Mouse (Mus musculus): ENCODE data around the gene Gm3164. TPM values are rescaled to one million over a fixed set of nuclear protein-coding genes. Genes with fewer than 3 reads are reported as not detected.
"Not testable (repeated sequence)": the region's sequence is repeated elsewhere in the genome, so short reads cannot be mapped to it uniquely, and the experiment has no call there.

The Gm3164 gene
- total and polyA plus RNA-seq, 3 experiments: not detected

DNA sequence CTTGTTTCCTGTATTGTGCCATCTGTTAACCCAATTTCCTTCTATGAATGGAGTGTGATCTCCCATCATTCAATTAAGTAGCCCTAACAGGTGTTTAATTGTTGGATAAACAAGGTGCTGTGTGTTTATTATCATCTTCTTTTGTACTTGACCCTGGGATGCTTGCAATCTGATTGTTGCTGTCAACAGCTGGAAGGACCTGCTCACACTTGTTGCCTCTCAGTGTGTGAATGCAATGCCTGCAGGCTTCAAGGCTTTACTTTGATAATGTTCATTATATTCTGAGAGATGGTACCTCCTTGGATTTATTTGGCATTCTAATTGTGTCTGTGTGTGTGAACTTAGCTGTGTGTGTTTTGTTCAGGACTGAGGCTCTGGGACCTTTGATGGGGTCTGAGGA, 16.6 kb upstream of the Gm3164 start:
- not testable (repeated sequence) for H3K9me3 ChIP-seq (replicated peaks; ENCODE audit: insufficient read depth, low read length); H3K27ac ChIP-seq (ENCODE audit: control insufficient read depth, low read depth, low read length); H3K4me3 ChIP-seq (ENCODE audit: control insufficient read depth in 1 of 2, insufficient read depth in 1 of 2, low read depth in 2 of 2, low read length in 2 of 2); H3K36me3 ChIP-seq (ENCODE audit: control insufficient read depth in 1 of 2, insufficient read depth in 2 of 2, low read length in 2 of 2); H3K27me3 ChIP-seq (ENCODE audit: control insufficient read depth in 1 of 2, insufficient read depth in 2 of 2, low read length in 2 of 2); DNase-seq (ENCODE audit: low read depth, low spot score); H3K9ac ChIP-seq (ENCODE audit: control insufficient read depth, low read depth, low read length, poor library complexity, severe bottlenecking); H3K79me2 ChIP-seq (ENCODE audit: control insufficient read depth, insufficient read depth, low read length, poor library complexity); H3K4me1 ChIP-seq (ENCODE audit: control insufficient read depth in 1 of 2, insufficient read depth in 2 of 2, low read length in 2 of 2)

DNA sequence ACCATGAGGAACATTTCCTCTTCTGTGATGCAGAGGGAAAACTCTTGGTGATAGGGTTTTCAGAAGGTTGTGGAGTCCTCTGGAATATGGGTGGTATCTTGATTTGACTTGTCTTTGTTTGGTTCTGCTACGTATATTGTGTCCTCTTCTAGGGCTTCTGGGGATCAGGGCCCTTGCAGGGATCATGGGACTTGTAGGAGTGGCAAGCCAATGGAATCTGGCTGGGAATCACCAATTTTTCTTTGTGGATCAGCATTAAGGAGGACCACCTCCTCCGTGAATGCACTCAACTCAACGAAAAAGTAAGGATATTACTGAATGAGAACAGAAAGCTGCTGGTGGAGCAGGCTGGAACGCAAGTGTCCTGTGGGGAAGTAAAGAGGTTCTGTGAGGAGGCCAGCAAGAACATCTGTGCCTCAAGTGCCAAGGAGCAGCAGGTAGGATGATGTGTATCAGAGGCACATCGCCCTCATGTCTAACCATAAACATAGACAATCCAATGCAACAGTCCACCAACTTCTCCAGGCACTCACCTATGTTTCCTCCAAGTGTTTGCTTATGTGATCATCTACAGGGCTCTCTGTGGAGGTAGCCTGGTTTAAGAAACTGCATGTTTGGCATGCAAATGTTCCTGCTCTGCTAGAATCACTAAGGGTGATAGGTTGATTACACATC, 15.0 kb upstream of the Gm3164 start:
- H3K4me3 ChIP-seq (ENCODE audit: control insufficient read depth in 1 of 2, insufficient read depth in 1 of 2, low read depth in 2 of 2, low read length in 2 of 2); H3K79me2 ChIP-seq (ENCODE audit: control insufficient read depth, insufficient read depth, low read length, poor library complexity); H3K9ac ChIP-seq (ENCODE audit: control insufficient read depth, low read depth, low read length, poor library complexity, severe bottlenecking); H3K27ac ChIP-seq (ENCODE audit: control insufficient read depth, low read depth, low read length); DNase-seq (ENCODE audit: low read depth, low spot score); H3K9me3 ChIP-seq (replicated peaks; ENCODE audit: insufficient read depth, low read length); H3K4me1 ChIP-seq (ENCODE audit: control insufficient read depth in 1 of 2, insufficient read depth in 2 of 2, low read length in 2 of 2); H3K27me3 ChIP-seq (ENCODE audit: control insufficient read depth in 1 of 2, insufficient read depth in 2 of 2, low read length in 2 of 2); H3K36me3 ChIP-seq (ENCODE audit: control insufficient read depth in 1 of 2, insufficient read depth in 2 of 2, low read length in 2 of 2): not testable (repeated sequence)

DNA sequence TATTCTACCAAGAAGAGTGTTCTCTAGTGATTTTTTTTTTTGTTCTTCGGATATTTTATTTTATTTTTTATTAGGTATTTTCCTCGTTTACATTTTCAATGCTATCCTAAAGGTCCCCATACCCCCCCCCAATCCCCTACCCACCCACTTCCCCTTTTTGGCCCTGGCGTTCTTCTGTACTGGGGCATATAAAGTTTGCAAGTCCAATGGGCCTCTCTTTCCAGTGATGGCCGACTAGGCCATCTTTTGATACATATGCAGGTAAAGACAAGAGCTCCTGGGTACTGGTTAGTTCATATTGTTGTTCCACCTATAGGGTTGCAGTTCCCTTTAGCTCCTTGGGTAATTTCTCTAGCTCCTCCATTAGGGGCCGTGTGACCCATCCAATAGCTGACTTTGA, 14.0 kb upstream of the Gm3164 start:
- not testable (repeated sequence) for H3K9ac ChIP-seq (ENCODE audit: control insufficient read depth, low read depth, low read length, poor library complexity, severe bottlenecking); H3K36me3 ChIP-seq (ENCODE audit: control insufficient read depth in 1 of 2, insufficient read depth in 2 of 2, low read length in 2 of 2); H3K79me2 ChIP-seq (ENCODE audit: control insufficient read depth, insufficient read depth, low read length, poor library complexity); H3K27ac ChIP-seq (ENCODE audit: control insufficient read depth, low read depth, low read length); DNase-seq (ENCODE audit: low read depth, low spot score); H3K9me3 ChIP-seq (replicated peaks; ENCODE audit: insufficient read depth, low read length); H3K4me3 ChIP-seq (ENCODE audit: control insufficient read depth in 1 of 2, insufficient read depth in 1 of 2, low read depth in 2 of 2, low read length in 2 of 2); H3K27me3 ChIP-seq (ENCODE audit: control insufficient read depth in 1 of 2, insufficient read depth in 2 of 2, low read length in 2 of 2); H3K4me1 ChIP-seq (ENCODE audit: control insufficient read depth in 1 of 2, insufficient read depth in 2 of 2, low read length in 2 of 2)

- not testable (repeated sequence) for H3K9ac ChIP-seq (ENCODE audit: control insufficient read depth, low read depth, low read length, poor library complexity, severe bottlenecking); H3K4me1 ChIP-seq (ENCODE audit: control insufficient read depth in 1 of 2, insufficient read depth in 2 of 2, low read length in 2 of 2); H3K79me2 ChIP-seq (ENCODE audit: control insufficient read depth, insufficient read depth, low read length, poor library complexity); H3K27me3 ChIP-seq (ENCODE audit: control insufficient read depth in 1 of 2, insufficient read depth in 2 of 2, low read length in 2 of 2); H3K9me3 ChIP-seq (replicated peaks; ENCODE audit: insufficient read depth, low read length); H3K4me3 ChIP-seq (ENCODE audit: control insufficient read depth in 1 of 2, insufficient read depth in 1 of 2, low read depth in 2 of 2, low read length in 2 of 2); H3K27ac ChIP-seq (ENCODE audit: control insufficient read depth, low read depth, low read length); H3K36me3 ChIP-seq (ENCODE audit: control insufficient read depth in 1 of 2, insufficient read depth in 2 of 2, low read length in 2 of 2); DNase-seq (ENCODE audit: low read depth, low spot score)
Measured at GRCm38 (mm10) chr14:4403840-4404239, 11.4 kb upstream of the Gm3164 start.

DNA sequence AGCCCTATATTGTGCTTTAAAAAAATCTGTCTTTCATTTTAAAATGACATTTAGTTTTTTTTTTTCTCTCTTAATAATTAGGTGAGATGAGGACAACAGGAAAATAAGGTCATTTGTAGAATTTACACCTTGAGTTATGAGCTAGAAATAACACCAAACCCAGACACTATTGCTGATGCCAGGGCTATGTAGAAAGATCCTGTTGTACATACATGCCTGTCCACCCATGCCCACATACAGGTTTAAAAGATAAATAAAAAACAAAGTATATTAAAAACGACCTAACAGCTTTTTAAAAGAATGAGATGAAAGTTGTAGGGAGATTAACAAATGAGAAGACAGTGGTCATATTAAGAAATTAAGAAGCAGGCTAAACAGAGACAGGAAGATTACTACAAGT, 5.3 kb upstream of the Gm3164 start:
- H3K4me1 ChIP-seq (ENCODE audit: control insufficient read depth in 1 of 2, insufficient read depth in 2 of 2, low read length in 2 of 2); H3K79me2 ChIP-seq (ENCODE audit: control insufficient read depth, insufficient read depth, low read length, poor library complexity); DNase-seq (ENCODE audit: low read depth, low spot score); H3K9ac ChIP-seq (ENCODE audit: control insufficient read depth, low read depth, low read length, poor library complexity, severe bottlenecking); H3K27me3 ChIP-seq (ENCODE audit: control insufficient read depth in 1 of 2, insufficient read depth in 2 of 2, low read length in 2 of 2); H3K9me3 ChIP-seq (replicated peaks; ENCODE audit: insufficient read depth, low read length); H3K36me3 ChIP-seq (ENCODE audit: control insufficient read depth in 1 of 2, insufficient read depth in 2 of 2, low read length in 2 of 2); H3K27ac ChIP-seq (ENCODE audit: control insufficient read depth, low read depth, low read length); H3K4me3 ChIP-seq (ENCODE audit: control insufficient read depth in 1 of 2, insufficient read depth in 1 of 2, low read depth in 2 of 2, low read length in 2 of 2): not testable (repeated sequence)

DNA sequence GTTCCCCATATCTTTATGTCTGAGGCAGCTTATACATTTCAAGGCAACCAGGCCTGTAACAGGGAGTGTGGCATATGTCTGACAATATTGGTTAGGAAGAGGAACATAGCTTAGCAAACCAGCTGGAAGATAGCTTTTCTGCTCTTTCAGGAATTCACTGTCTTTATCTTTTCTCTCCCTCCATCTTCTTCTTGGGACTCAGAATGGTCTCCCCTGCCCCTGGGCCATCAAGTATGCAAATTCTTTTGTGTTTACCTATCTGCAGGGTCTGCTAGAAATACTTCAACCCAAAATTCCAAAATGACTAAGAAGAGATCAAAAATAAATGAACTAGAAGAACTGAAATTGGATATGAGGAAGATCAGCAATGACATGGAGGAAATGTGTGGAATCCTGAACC, 15.4 kb downstream of the Gm3164 start, which contains the start of gene Gm3173:
Gene Gm3173, plus strand, starts transcription at position 301 of the 400 bp plus-strand sequence.
- not testable (repeated sequence) for H3K4me3 ChIP-seq (ENCODE audit: control insufficient read depth in 1 of 2, insufficient read depth in 1 of 2, low read depth in 2 of 2, low read length in 2 of 2); H3K27ac ChIP-seq (ENCODE audit: control insufficient read depth, low read depth, low read length); H3K27me3 ChIP-seq (ENCODE audit: control insufficient read depth in 1 of 2, insufficient read depth in 2 of 2, low read length in 2 of 2); DNase-seq (ENCODE audit: low read depth, low spot score); H3K9me3 ChIP-seq (replicated peaks; ENCODE audit: insufficient read depth, low read length); H3K4me1 ChIP-seq (ENCODE audit: control insufficient read depth in 1 of 2, insufficient read depth in 2 of 2, low read length in 2 of 2); H3K36me3 ChIP-seq (ENCODE audit: control insufficient read depth in 1 of 2, insufficient read depth in 2 of 2, low read length in 2 of 2); H3K9ac ChIP-seq (ENCODE audit: control insufficient read depth, low read depth, low read length, poor library complexity, severe bottlenecking); H3K79me2 ChIP-seq (ENCODE audit: control insufficient read depth, insufficient read depth, low read length, poor library complexity)

DNA sequence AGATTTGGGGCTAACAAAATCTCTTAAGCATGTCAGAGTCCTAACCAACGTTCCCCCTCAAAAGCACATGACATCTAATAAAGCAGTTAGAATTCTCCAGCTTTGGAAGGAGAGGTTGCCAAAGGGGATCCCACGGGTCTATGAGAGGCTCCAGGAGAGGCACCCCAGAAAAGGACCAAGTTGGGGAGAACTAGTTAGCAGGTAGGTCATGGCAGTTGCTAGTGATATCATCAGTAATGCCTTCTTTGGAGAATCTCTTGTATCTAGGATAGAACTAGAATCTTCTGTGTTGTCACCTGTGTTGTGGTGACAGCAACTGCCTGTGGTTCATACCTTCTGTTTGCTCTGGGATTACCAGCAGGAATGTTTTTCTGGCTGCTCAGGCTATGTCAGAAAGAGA, 66.2 kb downstream of the Gm3164 start, which contains the start of gene Gm3182:
Gene Gm3182, plus strand, starts transcription at position 301 of the 400 bp plus-strand sequence.
- H3K27me3 ChIP-seq (ENCODE audit: control insufficient read depth in 1 of 2, insufficient read depth in 2 of 2, low read length in 2 of 2); H3K9me3 ChIP-seq (replicated peaks; ENCODE audit: insufficient read depth, low read length); DNase-seq (ENCODE audit: low read depth, low spot score); H3K36me3 ChIP-seq (ENCODE audit: control insufficient read depth in 1 of 2, insufficient read depth in 2 of 2, low read length in 2 of 2); H3K79me2 ChIP-seq (ENCODE audit: control insufficient read depth, insufficient read depth, low read length, poor library complexity); H3K4me1 ChIP-seq (ENCODE audit: control insufficient read depth in 1 of 2, insufficient read depth in 2 of 2, low read length in 2 of 2); H3K27ac ChIP-seq (ENCODE audit: control insufficient read depth, low read depth, low read length); H3K4me3 ChIP-seq (ENCODE audit: control insufficient read depth in 1 of 2, insufficient read depth in 1 of 2, low read depth in 2 of 2, low read length in 2 of 2); H3K9ac ChIP-seq (ENCODE audit: control insufficient read depth, low read depth, low read length, poor library complexity, severe bottlenecking): not testable (repeated sequence)

Measured in MEL (cell line).